Mouse (Mus musculus): ENCODE data around the gene Prm1.
"Not testable (repeated sequence)": the region's sequence is repeated elsewhere in the genome, so short reads cannot be mapped to it uniquely, and the experiment has no call there.

The Prm1 gene

DNA sequence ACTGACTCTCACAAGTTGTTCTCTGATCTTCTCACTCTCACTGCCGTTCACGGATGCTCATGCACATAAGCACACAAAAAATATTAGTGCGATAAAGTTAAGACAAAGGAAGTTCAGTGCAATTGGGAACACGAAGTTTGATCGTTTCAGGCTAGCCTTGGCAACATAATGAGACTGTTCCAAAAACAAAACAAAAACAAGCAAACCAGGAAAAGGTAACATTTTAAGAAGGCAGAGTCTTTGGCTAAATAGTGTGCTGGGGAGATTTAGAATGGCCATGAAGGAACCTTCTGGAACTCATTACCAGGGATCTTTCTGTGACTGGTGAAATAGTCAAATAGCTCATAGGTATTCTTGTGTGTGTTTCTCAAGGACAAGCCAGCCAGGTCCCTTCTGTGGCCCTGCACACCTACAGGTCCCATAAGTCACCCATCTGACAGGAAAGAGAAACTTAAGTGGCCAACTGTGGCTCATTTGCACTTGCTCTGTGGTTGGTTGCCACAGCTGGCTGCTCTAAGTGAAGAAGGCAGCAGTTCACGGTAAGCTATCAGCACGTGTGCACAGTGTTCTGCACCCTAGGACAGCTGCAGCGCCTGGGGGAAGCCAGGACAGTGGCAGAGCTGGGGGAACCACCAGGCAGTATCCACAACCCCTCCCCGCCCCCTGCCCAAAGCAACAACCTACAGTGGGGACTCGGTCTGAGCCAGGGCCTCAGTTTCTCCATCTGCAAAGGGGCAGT is at the start of gene Prm1:
Gene Prm1, minus strand, starts transcription at position 51 of the 739 bp plus-strand sequence.
- no peak for DNase-seq

DNA sequence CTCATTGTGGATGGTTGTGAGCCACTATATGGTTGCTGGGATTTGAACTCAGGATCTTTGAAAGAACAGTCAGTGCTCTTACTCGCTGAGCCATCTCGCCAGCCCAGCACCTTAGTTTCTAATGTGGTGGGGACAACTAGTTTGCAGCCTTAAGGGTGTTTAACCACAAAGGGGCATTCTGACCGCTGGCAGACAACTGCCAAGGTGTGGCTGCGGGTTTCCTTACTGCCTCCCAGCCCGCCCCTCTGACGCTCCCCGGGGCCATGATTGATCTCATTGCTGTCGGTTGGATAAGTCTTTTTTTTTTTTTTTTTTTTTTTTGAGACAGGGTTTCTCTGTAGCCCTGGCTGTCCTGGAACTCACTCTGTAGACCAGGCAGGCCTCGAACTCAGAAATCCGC is 46.6 kb upstream of the Prm1 start:
- DNase-seq = not testable (repeated sequence)

- DNase-seq = no peak
Observed at GRCm38 (mm10) chr16:10850905-10851304, 45.3 kb upstream of the Prm1 start.

DNA sequence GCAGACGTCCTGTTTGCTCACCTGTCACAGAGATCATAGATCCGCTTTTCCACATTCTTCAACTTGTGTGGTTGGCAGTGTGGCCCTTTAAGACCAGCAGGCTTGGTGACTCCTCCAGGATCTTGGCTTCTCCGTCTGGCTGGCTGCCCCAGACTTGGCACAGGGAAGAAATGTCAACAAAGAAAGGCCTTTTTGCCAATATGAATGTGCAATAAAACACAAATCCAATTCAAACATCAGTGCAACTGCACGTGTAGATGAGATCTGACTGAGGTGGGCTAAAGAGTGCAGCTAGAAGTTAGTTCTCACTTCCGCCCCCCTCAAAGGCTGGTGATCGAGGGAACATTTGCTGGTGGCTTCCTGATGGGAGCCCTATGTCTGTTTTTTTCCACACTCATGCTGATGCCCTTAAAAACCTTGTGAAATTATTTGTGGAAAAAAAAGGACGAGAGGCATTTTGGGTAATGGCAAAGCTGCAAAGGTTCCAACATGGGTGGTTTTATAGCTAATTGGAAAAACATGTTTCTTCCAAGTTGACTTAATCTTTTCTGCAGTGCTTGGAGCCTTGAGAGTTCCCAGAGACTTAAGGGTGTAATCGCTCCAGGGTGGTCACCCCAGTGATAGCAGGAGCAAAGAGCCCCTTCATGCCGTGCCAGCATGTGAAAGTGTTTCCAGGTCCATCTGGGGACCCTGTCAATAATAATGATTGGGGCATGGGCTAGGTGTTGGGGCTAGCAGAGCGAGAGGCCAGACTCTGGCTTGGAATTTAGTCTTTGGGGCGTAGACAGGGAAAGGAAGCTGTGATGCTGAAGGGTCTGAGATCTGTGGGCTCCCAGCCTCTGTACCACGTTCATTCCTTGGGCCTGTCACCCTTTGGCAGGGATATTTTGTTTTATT is 44.6 kb upstream of the Prm1 start:
- DNase-seq = peak; percentile 25

GRCm38 (mm10) chr16:10846503-10846902 is 40.9 kb upstream of the Prm1 start:
- DNase-seq = peak; percentile 42

DNA sequence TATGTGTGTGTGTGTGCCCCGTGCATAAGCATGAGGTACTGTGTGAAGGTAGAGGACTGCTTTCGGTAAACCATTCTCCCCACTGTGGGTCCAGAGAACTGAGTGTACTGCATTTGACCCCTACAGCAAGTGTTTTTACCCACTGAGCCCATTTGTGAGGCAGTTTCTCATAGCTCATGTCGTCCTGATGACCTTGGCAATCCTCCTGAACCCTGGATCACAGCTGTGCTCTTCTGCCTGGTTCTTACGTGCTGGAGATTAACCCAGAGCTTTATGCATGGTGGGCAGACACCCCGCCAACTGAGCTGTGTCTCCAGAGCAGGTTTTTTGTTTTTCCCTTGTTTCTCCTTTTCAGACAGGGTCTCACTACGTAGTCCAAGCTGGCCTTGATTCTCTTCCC is 40.3 kb upstream of the Prm1 start:
- no peak for DNase-seq

DNA sequence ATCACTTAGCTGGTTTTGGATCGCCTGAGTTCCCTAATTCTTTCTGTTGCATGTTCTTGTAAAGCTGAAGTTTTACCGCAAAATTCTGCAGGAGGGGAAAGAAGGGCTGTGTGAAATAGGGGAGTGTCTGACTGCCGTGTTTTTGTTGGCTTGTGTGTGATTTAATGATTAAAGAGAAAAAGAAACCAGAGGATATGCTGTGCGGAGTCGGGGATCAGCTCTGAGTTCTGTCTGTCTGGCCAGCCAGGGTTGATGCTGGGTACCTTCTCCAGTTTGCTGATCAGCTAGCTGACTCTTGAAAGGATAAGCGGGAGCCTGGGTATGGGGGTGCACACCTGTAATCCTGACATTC is 38.7 kb upstream of the Prm1 start:
- no peak for DNase-seq

DNA sequence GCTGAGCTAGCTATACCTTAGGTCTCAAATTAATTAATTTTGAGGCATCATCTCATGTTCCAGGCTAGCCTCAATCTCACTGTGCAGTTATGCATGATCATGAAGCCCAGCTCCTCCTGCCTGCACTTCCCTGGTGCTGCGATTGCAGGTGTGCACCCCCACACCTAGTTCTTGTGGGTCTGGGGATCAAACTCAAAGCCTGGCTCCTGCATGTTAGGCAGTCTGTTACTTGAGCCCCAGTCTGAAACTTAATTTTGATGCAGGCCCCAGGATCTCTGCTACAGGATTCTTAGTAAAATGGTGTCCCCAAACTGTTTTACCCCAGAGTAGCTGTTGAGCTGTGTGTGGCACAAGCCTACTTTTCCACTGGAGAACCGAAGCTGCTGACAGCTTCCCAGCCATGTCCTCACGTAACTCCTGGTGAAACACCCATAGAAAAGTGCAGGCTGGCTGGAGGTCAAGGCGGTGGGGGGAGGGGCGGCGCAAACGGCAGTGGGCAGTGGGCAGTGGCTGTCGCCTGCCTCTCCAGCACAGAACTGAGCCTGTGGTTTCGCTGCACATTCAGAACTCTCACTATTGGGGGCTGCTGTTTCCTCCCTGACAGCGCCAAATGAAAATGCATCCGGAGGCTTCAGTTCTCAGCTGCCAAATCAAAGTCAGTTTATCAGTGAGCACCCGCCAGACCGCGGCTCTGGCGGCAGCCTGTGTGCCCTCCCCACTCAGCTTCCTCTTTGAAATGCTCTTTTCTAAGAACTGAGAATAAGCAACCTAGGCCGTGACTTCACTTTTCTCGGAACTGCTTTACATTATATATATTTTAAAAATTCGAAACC is 38.1 kb upstream of the Prm1 start:
- DNase-seq = no peak

GRCm38 (mm10) chr16:10842282-10842855 is 36.7 kb upstream of the Prm1 start:
- DNase-seq = no peak

GRCm38 (mm10) chr16:10840018-10840417 is 34.4 kb upstream of the Prm1 start:
- no peak for DNase-seq

DNA sequence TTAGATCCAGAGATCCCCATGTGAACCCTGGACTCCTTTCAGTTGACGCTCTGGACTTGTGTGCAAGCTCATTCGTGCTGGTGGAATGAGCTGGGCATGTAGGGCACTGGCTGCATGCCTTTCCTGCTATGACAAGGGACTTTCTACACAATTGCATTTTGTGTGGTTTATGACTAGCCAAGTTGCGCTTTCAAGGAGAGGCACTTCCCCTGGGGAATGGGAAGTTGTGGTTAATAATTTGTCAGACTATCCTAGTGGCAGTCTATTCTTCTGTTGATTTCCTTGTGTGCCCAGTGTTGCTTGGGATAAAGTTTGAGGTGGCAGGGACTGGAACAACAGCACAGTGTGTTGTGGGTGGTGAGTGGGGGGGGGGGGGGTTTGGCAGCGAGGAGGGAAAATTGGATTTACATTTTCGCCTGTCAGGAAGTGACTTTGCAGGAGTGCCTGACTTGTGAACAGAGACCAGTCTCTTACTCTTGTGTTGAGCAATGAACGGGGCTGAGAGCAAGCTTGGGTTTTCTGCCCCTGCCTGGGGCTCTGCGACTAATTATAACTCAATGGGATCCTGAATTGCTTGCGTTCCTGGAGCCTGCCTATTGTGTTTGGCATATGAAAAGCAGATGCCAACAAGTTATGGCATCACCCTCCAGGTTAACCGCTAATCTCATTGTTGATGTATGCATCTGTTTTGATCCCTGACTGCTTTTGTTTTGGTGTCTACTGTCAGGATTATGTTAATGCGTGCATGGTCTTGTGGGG is 33.0 kb upstream of the Prm1 start:
- no peak for DNase-seq

DNA sequence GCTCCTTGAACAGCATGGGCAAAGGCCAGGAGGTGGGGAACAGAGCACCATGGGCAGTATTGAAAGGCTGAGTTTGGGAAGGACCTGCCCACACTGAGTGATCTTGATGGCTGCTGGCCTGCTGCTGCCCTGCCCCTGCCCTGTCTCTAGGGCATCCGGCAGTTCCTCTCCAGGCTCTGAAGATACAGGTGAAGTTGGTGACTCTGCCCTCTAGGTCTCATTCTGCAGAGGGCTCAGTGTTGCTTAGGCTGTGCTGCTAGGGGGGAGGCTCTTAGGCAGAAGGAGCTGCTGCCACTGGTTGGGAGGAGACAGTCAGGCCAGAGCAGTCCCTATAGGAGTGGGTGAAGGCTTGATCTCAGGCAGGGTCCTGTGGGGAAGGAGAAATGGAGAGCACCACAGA is 32.3 kb upstream of the Prm1 start:
- no peak for DNase-seq

DNA sequence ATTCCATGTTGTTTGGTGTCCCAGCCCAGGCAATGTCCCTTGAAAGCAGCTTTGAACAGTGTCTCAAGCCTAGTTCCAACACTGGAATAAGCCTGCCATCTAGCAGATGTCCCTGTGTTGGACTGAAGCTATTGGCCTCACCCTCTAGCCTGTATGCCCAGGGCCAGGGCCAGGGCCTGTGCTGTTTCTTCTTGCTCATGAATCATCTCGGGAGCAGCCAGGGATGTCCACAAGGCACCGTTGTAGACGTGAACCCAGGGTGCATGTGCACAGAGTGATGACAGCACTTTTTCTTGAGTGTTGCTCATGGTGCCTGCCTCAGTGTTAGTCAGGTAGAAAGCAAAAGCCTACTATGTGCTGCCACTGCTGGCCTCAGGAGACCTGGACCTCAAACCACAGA is 31.6 kb upstream of the Prm1 start:
- no peak for DNase-seq

- no peak for DNase-seq
Observed at GRCm38 (mm10) chr16:10836388-10836787, 30.7 kb upstream of the Prm1 start.

- DNase-seq = peak; percentile 90
Observed at GRCm38 (mm10) chr16:10834911-10835587, 29.4 kb upstream of the Prm1 start, which contains the start of gene Rmi2. TSS of gene Rmi2 (plus strand) at chr16:10835059.

GRCm38 (mm10) chr16:10834542-10834910 is 28.9 kb upstream of the Prm1 start:
- no peak for DNase-seq

- DNase-seq = no peak
Observed at GRCm38 (mm10) chr16:10828461-10828805, 22.8 kb upstream of the Prm1 start.

- DNase-seq = no peak
Observed at GRCm38 (mm10) chr16:10827766-10828460, 22.3 kb upstream of the Prm1 start.

GRCm38 (mm10) chr16:10827269-10827668 is 21.6 kb upstream of the Prm1 start:
- no peak for DNase-seq

GRCm38 (mm10) chr16:10825840-10826239 is 20.2 kb upstream of the Prm1 start:
- DNase-seq = no peak

DNA sequence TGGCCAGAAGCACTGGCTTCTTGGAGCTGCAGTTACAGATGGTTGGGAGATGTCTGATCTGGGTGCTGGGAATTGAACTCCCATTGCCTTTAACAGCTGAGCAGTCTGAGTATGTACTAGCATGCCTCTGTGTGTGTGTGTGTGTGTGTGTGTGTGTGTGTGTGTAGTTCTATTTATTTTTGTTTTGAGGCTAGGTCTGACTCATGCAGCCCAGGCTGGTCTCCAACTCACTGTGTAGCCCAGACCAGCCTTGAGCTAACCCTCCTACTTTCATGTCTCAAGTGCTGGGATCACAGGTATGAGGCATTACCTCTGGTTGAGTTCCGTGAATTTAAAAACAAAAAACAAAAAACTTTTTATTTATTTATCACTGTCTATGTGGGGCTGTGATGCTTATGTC is 18.9 kb upstream of the Prm1 start:
- DNase-seq = no peak

Measured in right cerebral cortex, adult 18-20 months (tissue).